Mouse (Mus musculus): ENCODE results near the gene Rbm31y. TPM values are rescaled to one million over a fixed set of nuclear protein-coding genes. Genes with fewer than 3 reads are reported as not detected.
"Not testable (repeated sequence)": the region's sequence is repeated elsewhere in the genome, so short reads cannot be mapped to it uniquely, and the experiment has no call there.

Rbm31y gene
- polyA plus RNA-seq (2014; fragmentation: Nextera tagmentation; extraction: Ambion mirVana) = not detected in 2 replicates

- H3K9ac ChIP-seq; H3K27me3 ChIP-seq (ENCODE audit: insufficient read depth, low read length); DNase-seq; H3K4me1 ChIP-seq (ENCODE audit: insufficient read depth); ATAC-seq (ENCODE audit: insufficient read depth); H3K4me3 ChIP-seq (ENCODE audit: low read depth, low read length); H3K36me3 ChIP-seq (ENCODE audit: insufficient read depth); H3K4me2 ChIP-seq; H3K9me3 ChIP-seq (ENCODE audit: low read depth, low read length); H3K27ac ChIP-seq (ENCODE audit: low read depth): not testable (repeated sequence)
- WGBS = no CpG with 5 or more reads among the region's 11 CpGs
Measured at GRCm38 (mm10) chrY:17400461-17400860, at the start of gene Rbm31y. Gene Rbm31y (plus strand): TSS chrY:17400761.

Data from lung, embryonic 14.5 days (tissue).